Mouse (Mus musculus) forebrain, embryonic 16.5 days (tissue): ENCODE measurements around the gene Tcl1b2. TPM values are rescaled to one million over a fixed set of nuclear protein-coding genes. Genes with fewer than 3 reads are reported as not detected.
"Not testable (repeated sequence)": the region's sequence is repeated elsewhere in the genome, so short reads cannot be mapped to it uniquely, and the experiment has no call there.

Experiments used
- ATAC-seq: fragments of 200-750 bp; cut with Nextera tagmentation; 2 replicates; pipeline ENCODE4 v1.8.0; 2017; ENCODE audit warnings: mild to moderate bottlenecking, moderate library complexity
- H3K27ac ChIP-seq: fragments of 300-500 bp; sonication (generic); 2 replicates; pipeline ENCODE4 v1.5.1; 2014; ENCODE audit warnings: low read length, control low read depth
- H3K27me3 ChIP-seq: fragments of 300-500 bp; sonication (generic); replicated peaks from 2 replicates; pipeline ENCODE4 v1.6.1; 2014; ENCODE audit warnings: low read length; ENCODE audit not compliant: control insufficient read depth, insufficient read depth
- H3K36me3 ChIP-seq: fragments of 300-500 bp; sonication (generic); 2 replicates; pipeline ENCODE4 v1.6.1; 2014; ENCODE audit not compliant: control insufficient read depth, insufficient read depth
- H3K4me1 ChIP-seq: fragments of 300-500 bp; sonication (generic); replicated peaks from 2 replicates; pipeline ENCODE4 v1.6.1; 2014; ENCODE audit warnings: low read length; ENCODE audit not compliant: control insufficient read depth, insufficient read depth
- H3K4me2 ChIP-seq: fragments of 300-500 bp; sonication (generic); 2 replicates; pipeline ENCODE4 v1.6.1; 2014; ENCODE audit warnings: mild to moderate bottlenecking, low read length, control low read depth
- H3K4me3 ChIP-seq: fragments of 300-500 bp; sonication (generic); replicated peaks from 2 replicates; pipeline ENCODE4 v1.5.1; 2014; ENCODE audit warnings: mild to moderate bottlenecking, low read length, control low read depth
- H3K9ac ChIP-seq: fragments of 300-500 bp; sonication (generic); replicated peaks from 2 replicates; pipeline ENCODE4 v1.6.1; 2014; ENCODE audit warnings: low read depth, low read length, control low read depth
- H3K9me3 ChIP-seq: fragments of 300-500 bp; sonication (generic); 2 replicates; pipeline ENCODE4 v1.6.1; 2016; ENCODE audit warnings: low read length; ENCODE audit not compliant: control insufficient read depth
- WGBS: fragments of 180-500 bp; shearing (Covaris S2); extraction: QIAGEN DNeasy Blood & Tissue Kit; methylation state at CpG from one replicate; pipeline ENCODE4 v1.1.7; 2014; 5-methylcytosine and 5-hydroxymethylcytosine counted together
- polyA plus RNA-seq: library from polyadenylated mRNA; unstranded; fragments of >200 nt; fragmentation: Nextera tagmentation; extraction: Ambion mirVana; gene quantifications from 2 replicates; pipeline ENCODE4 v1.2.1, GENCODE M21; 2015

The Tcl1b2 gene
- polyA plus RNA-seq, 1 experiment from 2014 or later, result not detected

DNA sequence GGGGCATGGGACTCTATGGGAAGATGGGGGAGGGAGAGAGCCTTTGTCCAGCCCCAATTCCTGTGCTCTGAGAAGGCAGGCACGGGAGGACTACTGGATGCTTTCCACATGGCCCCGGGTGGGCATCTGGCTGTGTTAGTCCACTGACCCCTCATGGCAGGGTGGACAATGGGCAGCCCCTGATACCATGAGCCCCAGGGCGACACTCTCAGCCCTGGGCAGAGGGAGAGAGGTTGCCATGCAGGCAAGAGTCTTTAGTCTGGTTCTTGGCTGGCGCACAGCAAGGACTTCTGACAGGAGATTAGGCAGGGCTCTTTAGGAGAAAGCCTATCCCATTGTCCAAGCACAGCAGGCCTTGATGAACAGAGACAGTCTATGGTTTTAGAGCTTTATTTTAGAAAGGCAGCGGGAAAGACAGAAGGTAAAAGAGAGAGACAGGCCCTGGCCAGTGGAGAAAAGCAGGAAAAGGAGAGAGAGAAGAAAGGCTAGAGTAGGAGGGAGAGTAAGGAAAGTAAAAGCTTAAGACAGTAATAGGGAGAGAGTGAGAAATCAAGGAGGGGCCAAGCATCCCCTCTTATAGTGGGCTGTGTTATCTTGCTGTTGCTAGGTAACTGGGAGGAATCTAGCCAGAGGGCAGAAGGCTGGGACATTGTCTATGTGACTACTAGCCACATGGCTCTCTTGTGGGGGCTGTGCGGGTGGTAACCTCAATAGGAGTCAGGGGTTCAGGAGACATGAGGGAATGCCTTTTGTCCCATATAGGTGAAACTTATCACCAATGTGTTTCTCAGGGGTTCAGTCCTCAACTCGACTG, 54.1 kb downstream of the Tcl1b2 start:
- not testable (repeated sequence) for H3K27me3 ChIP-seq, H3K9me3 ChIP-seq, H3K36me3 ChIP-seq, H3K4me3 ChIP-seq, H3K27ac ChIP-seq, H3K9ac ChIP-seq, ATAC-seq, H3K4me1 ChIP-seq, H3K4me2 ChIP-seq
- WGBS, result 12% methylated on average over 7 of the region's 7 CpGs

- H3K9ac ChIP-seq, H3K27ac ChIP-seq, ATAC-seq, H3K36me3 ChIP-seq, H3K9me3 ChIP-seq, H3K4me1 ChIP-seq, H3K27me3 ChIP-seq, H3K4me3 ChIP-seq, H3K4me2 ChIP-seq: not testable (repeated sequence)
- 96% methylated on average over 1 of the region's 1 CpGs for WGBS
Observed at GRCm38 (mm10) chr12:105201657-105202056, 55.8 kb downstream of the Tcl1b2 start, which contains the start of gene Tcl1b4. Gene Tcl1b4, plus strand, starts transcription at chr12:105201957.

Other genes starting within 250 kb of the Tcl1b2 start
- gene Syne3, start 136.2 kb upstream of the Tcl1b2 start, polyA plus RNA-seq, result 0.20 and 0.30 TPM in 2 replicates
- gene Glrx5, start 113.3 kb upstream of the Tcl1b2 start, polyA plus RNA-seq, result 124 and 133 TPM in 2 replicates
- not detected in 2 replicates for gene Tcl1b1, start 13.7 kb downstream of the Tcl1b2 start, polyA plus RNA-seq
- not detected in 2 replicates for gene Tcl1b5, start 30.3 kb downstream of the Tcl1b2 start, polyA plus RNA-seq
- gene Tcl1b3, start 45.0 kb downstream of the Tcl1b2 start, polyA plus RNA-seq, result not detected in 2 replicates
- not detected in 2 replicates for gene Tcl1b4, start 55.9 kb downstream of the Tcl1b2 start, polyA plus RNA-seq
- gene Tcl1, start 76.8 kb downstream of the Tcl1b2 start, polyA plus RNA-seq, result not detected in 2 replicates
- gene Tunar, start 187.9 kb downstream of the Tcl1b2 start, polyA plus RNA-seq, result 5.3 and 9.0 TPM in 2 replicates